Mouse (Mus musculus) brain, embryonic 18.5 days (tissue): Measurements from ENCODE around the gene Abcb8.

ENCODE experiments used
- DNase-seq: peaks from one replicate; pipeline ENCODE4 v3.0.0-alpha.2; 2012; ENCODE audit warnings: low read depth, low spot score

The Abcb8 gene

GRCm38 (mm10) chr5:24393392-24393997, at the start of gene Abcb8:
Gene Abcb8 (plus strand): TSS chr5:24393663.
- DNase-seq: no peak

- DNase-seq: no peak
Observed at GRCm38 (mm10) chr5:24343977-24344436, 49.5 kb upstream of the Abcb8 start.

- DNase-seq: no peak
Observed at GRCm38 (mm10) chr5:24344477-24345051, 48.9 kb upstream of the Abcb8 start.

GRCm38 (mm10) chr5:24346313-24346712, 47.1 kb upstream of the Abcb8 start:
- DNase-seq: no peak

- no peak for DNase-seq
Observed at GRCm38 (mm10) chr5:24347186-24347875, 46.1 kb upstream of the Abcb8 start.

GRCm38 (mm10) chr5:24348128-24348527, 45.3 kb upstream of the Abcb8 start:
- DNase-seq: no peak

- no peak for DNase-seq
Observed at GRCm38 (mm10) chr5:24348546-24348945, 44.9 kb upstream of the Abcb8 start.

- no peak for DNase-seq
Observed at GRCm38 (mm10) chr5:24350073-24350472, 43.4 kb upstream of the Abcb8 start.

- DNase-seq: no peak
Observed at GRCm38 (mm10) chr5:24350531-24351250, 42.8 kb upstream of the Abcb8 start.

GRCm38 (mm10) chr5:24351278-24351677, 42.2 kb upstream of the Abcb8 start, which contains the start of gene Kcnh2:
Gene Kcnh2 (minus strand): TSS chr5:24351604.
- no peak for DNase-seq

- DNase-seq: peak; percentile 78
Observed at GRCm38 (mm10) chr5:24351701-24352171, 41.7 kb upstream of the Abcb8 start.

- no peak for DNase-seq
Observed at GRCm38 (mm10) chr5:24352251-24352859, 41.1 kb upstream of the Abcb8 start.

- DNase-seq: no peak
Observed at GRCm38 (mm10) chr5:24353327-24353726, 40.1 kb upstream of the Abcb8 start.

- DNase-seq: no peak
Observed at GRCm38 (mm10) chr5:24356764-24357163, 36.7 kb upstream of the Abcb8 start.

GRCm38 (mm10) chr5:24357461-24357860, 36.0 kb upstream of the Abcb8 start:
- no peak for DNase-seq

- no peak for DNase-seq
Observed at GRCm38 (mm10) chr5:24360792-24361454, 32.5 kb upstream of the Abcb8 start.

- DNase-seq: no peak
Observed at GRCm38 (mm10) chr5:24363467-24363866, 30.0 kb upstream of the Abcb8 start.

GRCm38 (mm10) chr5:24364061-24364460, 29.4 kb upstream of the Abcb8 start:
- DNase-seq: no peak

GRCm38 (mm10) chr5:24364508-24364907, 29.0 kb upstream of the Abcb8 start, which contains the start of gene Nos3:
Gene Nos3 (plus strand): TSS chr5:24364810.
- no peak for DNase-seq

GRCm38 (mm10) chr5:24364963-24365362, 28.5 kb upstream of the Abcb8 start:
- DNase-seq: no peak

- no peak for DNase-seq
Observed at GRCm38 (mm10) chr5:24365528-24365927, 27.9 kb upstream of the Abcb8 start.
